Mouse (Mus musculus) embryonic stem cell, embryonic (primary cell): ENCODE results near the gene Smpdl3b.

Experiments used
- CTCF ChIA-PET, 4 experiments: fragments of 300-600 bp in 2 of 4; fragments of 350-600 bp in 2 of 4; sonication (Branson Sonifier 250); formaldehyde crosslinking; loops; one replicate each; lab custom pipeline; 2022; ENCODE audit warnings: inconsistent platforms in 2 of 4; lab: Charles Lee
- POLR2A ChIA-PET, 4 experiments: fragments of 300-600 bp in 2 of 4; fragments of 350-600 bp in 2 of 4; sonication (Branson Sonifier 250); formaldehyde crosslinking; loops; one replicate each; lab custom pipeline; 2022; ENCODE audit warnings: antibody characterized with exemption in 4 of 4, inconsistent platforms in 1 of 4; lab: Charles Lee

Smpdl3b gene

GRCm38 (mm10) chr4:132795171-132795570 lies 38.1 kb upstream of the Smpdl3b start:
- ChIA-PET POLR2A (interaction anchor here (0.6 to 30.7 kb wide), 14 partner anchors 9 to 282 kb away, joined by 3 to 609 read pairs (median 5); partner anchors contain the start of gene Rpa2 (in 1 of the 4)), CTCF (interaction anchor here in 3 of 4 experiments (0.7 to 4.4 kb wide), 9 partner anchors 9 to 215 kb away, joined by 3 to 39 read pairs (median 6); no protein-coding TSS in a partner anchor)

GRCm38 (mm10) chr4:132794760-132795159 lies 37.7 kb upstream of the Smpdl3b start:
- ChIA-PET POLR2A (interaction anchor here (0.6 to 30.7 kb wide), 19 partner anchors 11 to 287 kb away, joined by 3 to 609 read pairs (median 5); partner anchors contain the start of genes Ppp1r8 (in 2 of the 4), Rpa2 (in 1 of the 4) and Smpdl3b (in 1 of the 4)), CTCF (interaction anchor here in 3 of 4 experiments (0.6 to 4.4 kb wide), 7 partner anchors 9 to 215 kb away, joined by 3 to 39 read pairs (median 5); no protein-coding TSS in a partner anchor)

GRCm38 (mm10) chr4:132794028-132794427 lies 37.0 kb upstream of the Smpdl3b start:
- CTCF ChIA-PET, result interaction anchor here (0.6 to 4.4 kb wide), 12 partner anchors 8 to 569 kb away, joined by 3 to 39 read pairs (median 4); no protein-coding TSS in a partner anchor
- POLR2A ChIA-PET, result interaction anchor here (0.6 to 30.7 kb wide), 21 partner anchors 8 to 288 kb away, joined by 3 to 609 read pairs (median 5); partner anchors contain the start of genes Ppp1r8 (in 3 of the 4), Rpa2 (in 2 of the 4) and Smpdl3b (in 1 of the 4)

GRCm38 (mm10) chr4:132793322-132794004 lies 36.4 kb upstream of the Smpdl3b start:
- POLR2A ChIA-PET, result interaction anchor here (0.5 to 30.7 kb wide), 23 partner anchors 8 to 569 kb away, joined by 3 to 609 read pairs (median 5); partner anchors contain the start of genes Ppp1r8 (in 3 of the 4), Rpa2 (in 3 of the 4) and Smpdl3b (in 2 of the 4)
- CTCF ChIA-PET, result interaction anchor here (0.6 to 4.4 kb wide), 9 partner anchors 8 to 569 kb away, joined by 3 to 39 read pairs (median 4); no protein-coding TSS in a partner anchor

- POLR2A ChIA-PET, result interaction anchor here (0.5 to 30.7 kb wide), 12 partner anchors 0 to 258 kb away, joined by 3 to 609 read pairs (median 4); partner anchors contain the start of genes Ppp1r8 (in 2 of the 4), Rpa2 (in 2 of the 4) and Themis2 (in 1 of the 4)
- CTCF ChIA-PET, result interaction anchor here in 3 of 4 experiments (0.6 to 6.3 kb wide), 5 partner anchors 15 to 242 kb away, joined by 3 to 35 read pairs (median 3); no protein-coding TSS in a partner anchor
Measured at GRCm38 (mm10) chr4:132789731-132790130, 32.7 kb upstream of the Smpdl3b start.

GRCm38 (mm10) chr4:132785228-132785627 lies 28.2 kb upstream of the Smpdl3b start:
- CTCF ChIA-PET, result interaction anchor here in 3 of 4 experiments (0.5 to 14.1 kb wide), 14 partner anchors 8 to 216 kb away, joined by 3 to 163 read pairs (median 4); partner anchors contain the start of gene Themis2 (in 2 of the 3)

GRCm38 (mm10) chr4:132783732-132784131 lies 26.7 kb upstream of the Smpdl3b start:
- ChIA-PET POLR2A (interaction anchor here in 3 of 4 experiments (0.6 to 30.7 kb wide), 19 partner anchors 6 to 1149 kb away, joined by 3 to 609 read pairs (median 4); partner anchors contain the start of genes Rpa2 (in 2 of the 3), Ppp1r8 (in 1 of the 3), Themis2 (in 1 of the 3) and Xkr8 (in 1 of the 3)), CTCF (interaction anchor here in 2 of 4 experiments (0.9 to 14.1 kb wide), 2 partner anchors 30 to 39 kb away, joined by 3 to 163 read pairs; no protein-coding TSS in a partner anchor)

More at GRCm38 (mm10) chr4:132785228-132785627, 28.2 kb upstream of the Smpdl3b start:
- POLR2A ChIA-PET, result interaction anchor here in 3 of 4 experiments (0.7 to 30.7 kb wide), 16 partner anchors 4 to 98 kb away, joined by 3 to 609 read pairs (median 5); partner anchors contain the start of genes Rpa2 (in 2 of the 3), Themis2 (in 2 of the 3), Ppp1r8 (in 1 of the 3) and Smpdl3b (in 1 of the 3)

- POLR2A ChIA-PET, result interaction anchor here in 3 of 4 experiments (0.6 to 30.7 kb wide), 18 partner anchors 3 to 528 kb away, joined by 3 to 609 read pairs (median 8); partner anchors contain the start of genes Rpa2 (in 3 of the 3), Fam76a (in 1 of the 3), Themis2 (in 1 of the 3) and Xkr8 (in 1 of the 3)
- CTCF ChIA-PET, result interaction anchor here in 3 of 4 experiments (0.6 to 14.1 kb wide), 6 partner anchors 12 to 332 kb away, joined by 3 to 163 read pairs (median 4); partner anchors contain the start of gene Rpa2 (in 1 of the 3)
Measured at GRCm38 (mm10) chr4:132780288-132780687, 23.2 kb upstream of the Smpdl3b start.

- POLR2A ChIA-PET, result interaction anchor here (0.6 to 30.7 kb wide), 40 partner anchors 2 to 655 kb away, joined by 3 to 609 read pairs (median 6); partner anchors contain the start of genes Rpa2 (in 4 of the 4), Ppp1r8 (in 2 of the 4), Themis2 (in 2 of the 4) and Fam76a (in 1 of the 4)
Measured at GRCm38 (mm10) chr4:132778562-132779201, 21.6 kb upstream of the Smpdl3b start.

GRCm38 (mm10) chr4:132776764-132777163 lies 19.7 kb upstream of the Smpdl3b start:
- ChIA-PET CTCF (interaction anchor here (0.6 to 14.1 kb wide), 37 partner anchors 8 to 758 kb away, joined by 3 to 163 read pairs (median 4); partner anchors contain the start of genes Smpdl3b (in 2 of the 4), Themis2 (in 2 of the 4) and Ythdf2 (in 1 of the 4)), POLR2A (interaction anchor here (0.6 to 30.7 kb wide), 33 partner anchors 0 to 821 kb away, joined by 3 to 609 read pairs (median 4); partner anchors contain the start of genes Rpa2 (in 3 of the 4), Ppp1r8 (in 2 of the 4), Themis2 (in 2 of the 4) and Smpdl3b (in 1 of the 4))

More at GRCm38 (mm10) chr4:132778562-132779201, 21.6 kb upstream of the Smpdl3b start:
- CTCF ChIA-PET, result interaction anchor here in 3 of 4 experiments (0.5 to 14.1 kb wide), 17 partner anchors 8 to 301 kb away, joined by 3 to 163 read pairs (median 3); partner anchors contain the start of genes Rpa2 (in 1 of the 3) and Themis2 (in 1 of the 3)

GRCm38 (mm10) chr4:132774905-132775304 lies 17.9 kb upstream of the Smpdl3b start:
- ChIA-PET CTCF (interaction anchor here (0.6 to 14.1 kb wide), 13 partner anchors 11 to 1039 kb away, joined by 3 to 163 read pairs (median 4); partner anchors contain the start of genes Dnajc8 (in 1 of the 4) and Themis2 (in 1 of the 4)), POLR2A (interaction anchor here in 3 of 4 experiments (0.7 to 30.7 kb wide), 21 partner anchors 2 to 259 kb away, joined by 3 to 609 read pairs (median 3); partner anchors contain the start of genes Themis2 (in 2 of the 3), Ppp1r8 (in 1 of the 3), Rpa2 (in 1 of the 3) and Smpdl3b (in 1 of the 3))

- ChIA-PET POLR2A (interaction anchor here in 3 of 4 experiments (0.8 to 29.7 kb wide), 12 partner anchors 17 to 155 kb away, joined by 3 to 609 read pairs (median 4); partner anchors contain the start of genes Ppp1r8 (in 2 of the 3), Smpdl3b (in 1 of the 3), Themis2 (in 1 of the 3) and Xkr8 (in 1 of the 3)), CTCF (no interaction called here)
Measured at GRCm38 (mm10) chr4:132771776-132772175, 14.7 kb upstream of the Smpdl3b start.

- ChIA-PET CTCF (interaction anchor here (0.5 to 2.4 kb wide), 14 partner anchors 10 to 1847 kb away, joined by 3 to 16 read pairs (median 4); partner anchors contain the start of genes Smpdl3b (in 2 of the 4) and Gm10300 (in 1 of the 4)), POLR2A (interaction anchor here (0.5 to 29.7 kb wide), 77 partner anchors 9 to 585 kb away, joined by 3 to 609 read pairs (median 4); partner anchors contain the start of genes Fam76a (in 3 of the 4), Ppp1r8 (in 3 of the 4), Smpdl3b (in 2 of the 4) and Themis2 (in 2 of the 4))
Measured at GRCm38 (mm10) chr4:132767914-132768876, 11.1 kb upstream of the Smpdl3b start, which contains the start of gene Rpa2. TSS of gene Rpa2 (plus strand) at chr4:132768332.

- CTCF ChIA-PET, result interaction anchor here in 2 of 4 experiments (0.6 to 2.2 kb wide), 2 partner anchors 28 to 31 kb away, joined by 4 to 7 read pairs; no protein-coding TSS in a partner anchor
- POLR2A ChIA-PET, result interaction anchor here in 2 of 4 experiments (1.0 to 29.7 kb wide), 5 partner anchors 8 to 249 kb away, joined by 3 to 609 read pairs (median 118); partner anchors contain the start of genes Smpdl3b (in 1 of the 2), Themis2 (in 1 of the 2) and Xkr8 (in 1 of the 2)
Measured at GRCm38 (mm10) chr4:132763125-132763524, 6.1 kb upstream of the Smpdl3b start.
